Mouse (Mus musculus) intestine, postnatal 0 days (tissue): Measurements from ENCODE around the gene Pou2f1. TPM values are rescaled to one million over a fixed set of nuclear protein-coding genes. Genes with fewer than 3 reads are reported as not detected.
A peak's percentile ranks its signal among the peaks of the same experiment; 100 is the strongest.

Source experiments
- ATAC-seq: fragments of 200-750 bp; cut with Nextera tagmentation; 2 replicates; pipeline ENCODE4 v1.8.0; 2017; ENCODE audit warnings: mild to moderate bottlenecking, moderate TSS enrichment, moderate library complexity
- H3K27ac ChIP-seq: fragments of 300-500 bp; sonication (generic); 2 replicates; pipeline ENCODE4 v1.5.1; 2014; ENCODE audit warnings: mild to moderate bottlenecking, low read depth, low read length, moderate library complexity
- H3K27me3 ChIP-seq: fragments of 300-500 bp; sonication (generic); replicated peaks from 2 replicates; pipeline ENCODE4 v1.6.1; 2014; ENCODE audit warnings: low read length, mixed read lengths; ENCODE audit not compliant: control insufficient read depth, insufficient read depth
- H3K36me3 ChIP-seq: fragments of 300-500 bp; sonication (generic); 2 replicates; pipeline ENCODE4 v1.6.1; 2014; ENCODE audit warnings: mild to moderate bottlenecking, moderate library complexity; ENCODE audit not compliant: control insufficient read depth, insufficient read depth
- H3K4me1 ChIP-seq: fragments of 300-500 bp; sonication (generic); replicated peaks from 2 replicates; pipeline ENCODE4 v1.6.1; 2014; ENCODE audit warnings: antibody characterized with exemption, low read length, mixed read lengths; ENCODE audit not compliant: control insufficient read depth, insufficient read depth
- H3K4me2 ChIP-seq: fragments of 300-500 bp; sonication (generic); replicated peaks from 2 replicates; pipeline ENCODE4 v1.6.1; 2014; ENCODE audit warnings: low read depth, mild to moderate bottlenecking, moderate library complexity
- H3K4me3 ChIP-seq: fragments of 300-500 bp; sonication (generic); 2 replicates; pipeline ENCODE4 v1.5.1; 2014; ENCODE audit warnings: low read depth, low read length
- H3K9ac ChIP-seq: fragments of 300-500 bp; sonication (generic); 2 replicates; pipeline ENCODE4 v1.6.1; 2014; ENCODE audit warnings: mild to moderate bottlenecking, low read depth, low read length
- H3K9me3 ChIP-seq: fragments of 300-500 bp; sonication (generic); 2 replicates; pipeline ENCODE4 v1.6.1; 2016; ENCODE audit warnings: mixed run types; ENCODE audit not compliant: control insufficient read depth
- CTCF ChIP-seq: sonication (generic); IDR thresholded peaks from 2 replicates; pipeline ENCODE4 v1.5.1; 2016; ENCODE audit warnings: low read depth, mild to moderate bottlenecking, control low read depth, antibody characterized with exemption, moderate library complexity
- WGBS: fragments of 180-500 bp; shearing (Covaris S2); extraction: QIAGEN DNeasy Blood & Tissue Kit; methylation state at CpG from one replicate; pipeline ENCODE4 v1.1.7; 2014; 5-methylcytosine and 5-hydroxymethylcytosine counted together
- polyA plus RNA-seq: library from polyadenylated mRNA; unstranded; fragments of >200 nt; fragmentation: Nextera tagmentation; extraction: Ambion mirVana; gene quantifications from 2 replicates; pipeline ENCODE4 v1.2.1, GENCODE M21; 2015

The Pou2f1 gene
- polyA plus RNA-seq, 1 experiment from 2014 or later = 6.1 TPM

- H3K4me1 ChIP-seq = no peaks in the 10 kb centered on the region
- 0 out of 2 replicates have a peak, but pooled peaks have one; percentile 28 for ATAC-seq
- no peaks in the 10 kb centered on the region for H3K36me3 ChIP-seq
- TF ChIP-seq CTCF = no peak
- peak overlapping the region; percentile 54 for H3K4me3 ChIP-seq
- peak overlapping the region; percentile 23 for H3K9ac ChIP-seq
- no peaks in the 10 kb centered on the region for H3K9me3 ChIP-seq
- 2% methylated on average over 18 of the region's 20 CpGs for WGBS
- H3K4me2 ChIP-seq = peak overlapping the region; percentile 99
- 0 out of 2 replicates have a peak, but pooled peaks cover 14% of the 10 kb centered on the region for H3K27me3 ChIP-seq
- no peak overlapping the region for H3K27ac ChIP-seq
These were observed 158.0 kb downstream of the Pou2f1 start for GRCm38 (mm10) chr1:165844466-165844951.

GRCm38 (mm10) chr1:165843586-165843985 lies 158.9 kb downstream of the Pou2f1 start:
- Histone ChIP-seq H3K4me1 (no peaks in the 10 kb centered on the region), H3K27ac (no peak overlapping the region), H3K27me3 (0 out of 2 replicates have a peak, but pooled peaks cover 14% of the 10 kb centered on the region), H3K36me3 (no peaks in the 10 kb centered on the region), H3K9ac (no peak overlapping the region), H3K4me3 (no peak overlapping the region), H3K9me3 (no peaks in the 10 kb centered on the region), H3K4me2 (no peak overlapping the region)
- no peak for ATAC-seq
- 77% methylated on average over 3 of the region's 3 CpGs for WGBS
- TF ChIP-seq CTCF = no peak

- ATAC-seq = no peak
- Histone ChIP-seq H3K4me1 (no peaks in the 10 kb centered on the region), H3K9ac (no peak overlapping the region), H3K27me3 (0 out of 2 replicates have a peak, but pooled peaks cover 14% of the 10 kb centered on the region), H3K4me3 (no peak overlapping the region), H3K27ac (no peak overlapping the region), H3K4me2 (no peak overlapping the region), H3K9me3 (no peaks in the 10 kb centered on the region), H3K36me3 (no peaks in the 10 kb centered on the region)
- WGBS = 90% methylated on average over 7 of the region's 7 CpGs
- no peak for TF ChIP-seq CTCF
These were observed 160.3 kb downstream of the Pou2f1 start for GRCm38 (mm10) chr1:165842170-165842569.

- H3K27ac ChIP-seq = no peak overlapping the region
- no peaks in the 10 kb centered on the region for H3K9me3 ChIP-seq
- no peak for ATAC-seq
- no peaks in the 10 kb centered on the region for H3K36me3 ChIP-seq
- no peak overlapping the region for H3K9ac ChIP-seq
- H3K4me3 ChIP-seq = 0 out of 2 replicates have a peak overlapping the region, but pooled peaks have one; percentile 9
- 0 out of 2 replicates have a peak, but pooled peaks cover 11% of the 10 kb centered on the region for H3K27me3 ChIP-seq
- peak overlapping the region; percentile 52 for H3K4me2 ChIP-seq
- TF ChIP-seq CTCF = no peak
- WGBS = 25% methylated on average over 31 of the region's 31 CpGs
- H3K4me1 ChIP-seq = no peaks in the 10 kb centered on the region; the same call in none of the 2 replicates
These were observed 161.8 kb downstream of the Pou2f1 start for GRCm38 (mm10) chr1:165840548-165841230.

- H3K4me3 ChIP-seq = no peak overlapping the region
- TF ChIP-seq CTCF = no peak
- H3K9me3 ChIP-seq = no peaks in the 10 kb centered on the region
- H3K27me3 ChIP-seq = 0 out of 2 replicates have a peak, but pooled peaks cover 8% of the 10 kb centered on the region
- H3K9ac ChIP-seq = no peak overlapping the region
- WGBS = 84% methylated on average over 4 of the region's 4 CpGs
- no peak overlapping the region for H3K27ac ChIP-seq
- no peak overlapping the region for H3K4me2 ChIP-seq
- H3K4me1 ChIP-seq = no peaks in the 10 kb centered on the region; the same call in none of the 2 replicates
- no peak for ATAC-seq
- no peaks in the 10 kb centered on the region for H3K36me3 ChIP-seq
These were observed 163.3 kb downstream of the Pou2f1 start for GRCm38 (mm10) chr1:165839201-165839600.

- ATAC-seq = no peak
- WGBS = 38% methylated on average over 8 of the region's 8 CpGs
- no peak overlapping the region for H3K27ac ChIP-seq
These were observed 164.9 kb downstream of the Pou2f1 start for GRCm38 (mm10) chr1:165837546-165837945.

More at GRCm38 (mm10) chr1:165837546-165837945, 164.9 kb downstream of the Pou2f1 start:
- Histone ChIP-seq H3K27me3 (0 out of 2 replicates have a peak, but pooled peaks cover 8% of the 10 kb centered on the region), H3K9ac (no peak overlapping the region), H3K4me2 (no peak overlapping the region), H3K36me3 (no peaks in the 10 kb centered on the region), H3K4me1 (no peaks in the 10 kb centered on the region; the same call in none of the 2 replicates), H3K4me3 (no peak overlapping the region), H3K9me3 (no peaks in the 10 kb centered on the region)
- TF ChIP-seq CTCF = no peak
